Mouse (Mus musculus) ES-CJ7 (cell line): ENCODE data around the gene Bola3.

ENCODE experiments used
- DNase-seq: peaks from one replicate; pipeline ENCODE4 v3.0.0; 2011; ENCODE audit warnings: low read depth, low spot score

Gene Bola3

DNA sequence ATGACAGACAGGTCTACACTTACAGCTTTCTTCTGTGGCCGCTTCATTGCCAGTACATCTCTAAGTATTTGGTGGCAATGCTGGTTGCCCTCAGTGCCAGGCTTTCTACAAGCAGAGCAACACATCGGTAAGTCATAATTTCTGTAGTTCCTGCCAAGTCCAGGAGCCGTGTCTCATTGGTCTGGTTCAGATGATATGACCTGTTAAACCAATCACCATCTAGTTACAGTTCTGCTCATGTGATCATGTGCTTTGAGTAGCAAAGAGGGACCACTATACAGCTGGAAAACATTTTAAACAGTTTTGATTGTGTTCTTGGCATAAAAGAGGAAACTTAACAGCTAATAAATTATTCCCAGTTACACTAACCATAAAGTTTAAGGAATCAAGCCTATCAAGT is 1.0 kb upstream of the Bola3 start:
- no peak for DNase-seq

DNA sequence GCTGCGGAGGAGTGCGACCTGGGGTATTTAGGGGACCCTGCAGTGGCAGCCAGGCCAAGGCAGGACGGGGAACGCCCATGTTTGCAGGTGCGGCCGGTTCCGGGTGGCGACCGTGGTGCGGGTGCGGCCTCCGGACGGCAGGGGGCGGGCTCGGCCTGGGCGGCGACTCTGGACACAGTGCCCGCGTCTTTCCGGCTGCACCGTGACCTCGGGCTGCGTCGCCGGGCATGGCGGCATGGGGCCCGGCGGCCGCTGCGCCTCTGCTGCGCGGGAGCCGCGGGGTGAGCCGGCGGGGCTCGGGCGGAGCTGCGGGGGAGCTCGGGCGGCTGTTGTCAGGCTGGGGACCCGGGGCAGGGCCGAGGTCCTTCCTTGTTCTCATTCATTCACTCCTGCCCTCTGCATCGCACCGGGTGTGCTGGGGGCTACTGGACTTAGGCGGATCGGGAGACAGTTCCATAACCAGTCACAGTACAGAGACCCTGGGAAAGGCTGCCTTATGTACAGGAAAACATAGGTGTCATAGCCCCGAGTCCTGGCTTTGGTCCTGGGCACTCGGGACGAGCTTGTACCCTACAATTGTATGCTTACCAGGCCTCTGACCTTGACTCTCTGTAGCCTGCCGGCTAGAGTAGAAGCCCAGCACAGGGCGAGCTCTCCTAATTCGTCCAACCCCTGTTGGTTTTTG is 469 bp downstream of the Bola3 start:
- DNase-seq, result peak; percentile 81

DNA sequence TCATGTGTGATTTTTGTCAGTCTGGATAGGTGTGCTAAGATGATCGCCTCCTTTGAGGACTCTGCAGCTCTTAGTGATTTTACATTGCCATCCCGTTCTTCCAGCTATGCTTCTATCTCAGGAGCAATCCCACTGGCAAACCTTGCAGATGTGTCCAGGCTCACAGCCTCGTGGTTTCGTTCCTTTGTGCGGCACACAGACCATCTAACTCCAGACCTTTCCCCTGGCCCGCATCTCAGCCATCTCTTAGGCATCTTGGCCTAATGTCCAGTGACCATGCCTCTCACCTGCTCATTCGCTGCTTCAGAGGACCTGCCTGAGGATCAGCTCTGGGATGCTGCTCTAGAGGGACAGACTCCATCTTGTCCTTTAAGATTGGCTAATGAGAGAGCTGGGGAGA is 1.2 kb downstream of the Bola3 start:
- DNase-seq, result peak; percentile 17

GRCm38 (mm10) chr6:83350851-83351405 is 2.0 kb downstream of the Bola3 start:
- DNase-seq, result no peak

DNA sequence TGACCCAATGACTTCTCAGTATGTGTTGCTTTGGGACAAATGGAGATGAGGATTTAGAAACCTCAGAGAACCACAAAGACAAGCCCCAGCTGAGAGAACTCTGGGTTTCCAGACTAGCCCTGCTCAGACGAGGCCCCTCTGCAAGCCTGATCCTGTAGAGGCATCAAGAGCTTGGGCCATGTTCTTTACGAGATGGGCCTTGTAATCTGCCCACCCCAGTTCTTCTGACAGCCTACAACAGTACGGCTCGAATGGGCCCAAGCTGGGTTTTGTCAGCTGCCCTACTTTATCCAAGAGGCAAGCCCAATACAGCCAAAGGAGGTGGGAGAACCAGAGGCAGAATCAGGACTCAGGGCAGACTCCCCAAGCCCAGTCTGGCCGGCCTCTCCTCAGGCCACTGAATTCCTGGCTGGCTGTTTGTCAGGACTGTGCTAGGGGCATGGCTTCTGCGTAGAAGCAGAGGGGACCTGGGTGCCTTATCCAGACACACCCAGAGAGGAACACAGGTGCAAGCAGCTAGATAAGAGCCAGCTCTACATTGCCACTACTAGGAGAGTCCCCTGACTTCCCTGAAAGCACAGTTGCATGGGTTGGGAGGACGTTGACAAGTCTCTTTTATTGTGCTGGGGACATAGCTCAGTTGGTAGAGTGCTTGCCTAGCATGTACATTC is 2.7 kb downstream of the Bola3 start:
- no peak for DNase-seq

DNA sequence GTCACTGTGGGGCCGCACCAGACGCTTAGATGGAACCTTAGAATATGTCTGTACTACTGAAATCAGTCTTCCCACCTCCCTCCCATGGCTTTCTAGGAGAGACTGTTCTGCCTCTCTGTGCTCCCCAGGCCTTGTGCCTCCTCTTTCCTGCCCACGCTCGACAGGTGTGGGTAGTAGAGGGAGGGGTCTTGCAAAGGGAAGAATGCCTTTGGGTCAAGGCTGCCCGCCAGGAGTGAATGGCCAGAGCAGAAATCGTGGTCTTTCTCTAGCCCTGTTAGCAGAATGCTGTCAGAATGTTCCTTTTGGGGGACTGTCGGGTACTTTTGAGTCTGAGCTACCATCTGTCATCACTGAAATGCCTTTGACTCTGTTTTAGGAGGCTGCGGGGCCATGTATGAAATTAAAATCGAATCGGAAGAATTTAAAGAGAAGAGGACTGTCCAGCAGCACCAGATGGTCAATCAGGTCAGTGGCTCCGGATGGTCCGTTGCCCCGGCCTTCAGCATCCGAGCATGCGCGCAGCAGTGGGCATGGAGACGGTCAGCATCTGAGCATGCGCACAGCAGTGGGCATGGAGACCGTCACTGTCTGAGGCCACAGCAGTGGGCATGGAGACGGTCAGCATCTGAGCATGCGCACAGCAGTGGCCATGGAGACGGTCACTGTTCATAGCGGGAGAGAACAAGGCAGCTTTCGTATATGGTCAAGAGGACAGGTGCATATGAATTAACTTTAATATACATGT is 3.9 kb downstream of the Bola3 start:
- no peak for DNase-seq

GRCm38 (mm10) chr6:83354856-83355781 is 6.2 kb downstream of the Bola3 start:
- no peak for DNase-seq

GRCm38 (mm10) chr6:83356569-83357138 is 7.7 kb downstream of the Bola3 start:
- peak; percentile 72 for DNase-seq

- no peak for DNase-seq
Observed at GRCm38 (mm10) chr6:83357436-83357835, 8.5 kb downstream of the Bola3 start.

DNA sequence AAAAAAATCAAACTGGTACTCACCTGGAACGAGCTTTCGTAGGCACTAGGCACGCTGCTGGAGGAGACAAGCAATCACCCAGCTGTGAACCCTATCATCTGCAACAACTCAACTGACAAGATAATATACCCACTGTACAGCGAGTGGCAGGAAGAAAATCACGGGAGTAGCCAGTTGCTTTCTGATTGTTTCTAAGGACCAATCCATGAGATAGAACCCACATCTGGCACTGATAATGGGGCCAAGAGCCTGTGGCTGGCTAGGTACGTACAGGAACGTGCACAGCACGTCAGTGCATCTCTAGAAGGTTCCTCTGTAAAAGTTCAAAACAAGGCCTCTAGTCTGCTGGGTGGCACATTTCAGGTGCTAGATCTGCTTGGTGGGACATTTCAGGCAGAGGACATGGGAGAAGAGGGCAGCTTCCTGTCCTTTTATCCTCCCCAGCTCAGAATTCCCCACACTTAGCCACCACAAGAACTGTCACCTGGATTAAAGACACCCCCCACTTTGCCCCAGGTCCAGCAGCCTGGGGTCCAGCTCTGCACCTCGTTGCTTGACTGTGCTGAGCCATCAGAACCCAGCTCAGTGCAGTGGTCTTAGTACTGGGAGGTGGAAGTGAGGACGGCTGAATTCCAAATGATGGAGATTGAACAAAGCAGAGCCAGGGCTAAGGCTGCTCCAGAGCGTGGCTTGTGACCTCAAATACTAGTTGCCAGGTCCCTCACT is 12.7 kb downstream of the Bola3 start:
- no peak for DNase-seq

GRCm38 (mm10) chr6:83363075-83363474 is 14.1 kb downstream of the Bola3 start:
- DNase-seq, result no peak

GRCm38 (mm10) chr6:83370316-83370965 is 21.5 kb downstream of the Bola3 start:
- no peak for DNase-seq

DNA sequence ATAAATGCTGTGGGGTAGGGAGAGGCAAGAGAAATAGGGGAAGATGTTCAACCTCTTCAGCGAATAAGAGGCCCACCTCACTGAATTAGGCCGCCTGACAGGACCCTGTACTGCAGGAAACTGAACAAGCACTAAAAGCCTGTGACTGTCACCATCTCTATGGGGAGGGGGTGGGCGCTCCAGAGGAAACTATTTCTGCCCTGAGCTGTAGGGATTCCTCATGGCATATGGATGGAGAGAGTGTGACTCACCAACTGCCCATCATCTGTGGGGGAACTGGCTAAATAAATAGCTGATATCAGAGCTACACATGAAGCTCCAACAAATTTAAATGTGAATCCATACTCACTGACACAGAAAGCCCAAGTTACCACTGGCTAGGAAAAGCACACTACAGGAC is 22.4 kb downstream of the Bola3 start:
- DNase-seq, result no peak

GRCm38 (mm10) chr6:83373704-83374300 is 24.9 kb downstream of the Bola3 start:
- DNase-seq, result no peak

DNA sequence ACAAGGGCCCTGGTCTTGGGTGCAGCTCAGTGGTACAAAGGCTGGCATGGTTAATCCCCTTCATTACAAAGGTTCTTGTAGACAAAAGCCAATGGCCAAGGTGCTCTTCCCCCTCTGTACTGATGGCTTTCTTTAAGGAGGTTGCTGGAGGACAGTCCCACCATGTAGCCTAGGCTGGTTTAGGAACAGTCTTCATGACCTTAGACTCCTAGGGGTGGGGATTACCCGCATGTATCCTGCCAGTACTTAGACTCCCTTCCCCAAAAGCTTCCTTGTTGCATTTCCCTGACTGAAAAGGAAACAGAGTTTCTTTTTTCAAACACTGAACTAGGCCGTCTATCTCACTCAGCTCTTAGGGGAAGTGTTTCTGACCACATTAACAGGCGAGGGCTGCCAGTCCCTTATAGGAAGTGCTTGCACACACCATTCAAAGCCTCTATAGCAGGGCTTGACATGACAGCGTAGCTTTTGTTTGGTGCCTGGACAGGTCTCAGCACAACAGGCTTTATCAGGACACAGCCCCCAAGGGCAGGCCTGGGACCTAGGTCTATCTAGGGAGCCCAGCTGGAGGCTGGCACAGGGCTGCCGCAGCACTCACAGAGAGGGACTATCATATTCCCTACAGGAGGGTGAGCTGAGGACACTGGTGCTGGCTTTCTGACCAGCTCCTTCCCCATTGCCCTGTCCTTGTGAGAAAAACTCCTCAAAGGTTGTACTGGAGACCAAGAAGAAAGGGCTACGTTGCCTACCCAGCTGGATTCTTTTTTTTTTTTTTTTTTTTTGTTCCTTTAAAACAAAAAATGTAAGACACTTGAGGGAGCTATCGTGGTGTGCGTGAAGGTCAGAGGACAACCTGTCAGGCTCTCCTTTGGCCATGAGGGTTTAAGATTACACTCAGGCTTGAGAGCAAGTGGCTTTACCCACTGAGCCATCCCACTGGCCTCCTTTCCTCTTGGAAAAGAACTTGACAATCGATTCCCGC is 32.9 kb downstream of the Bola3 start:
- DNase-seq, result no peak

DNA sequence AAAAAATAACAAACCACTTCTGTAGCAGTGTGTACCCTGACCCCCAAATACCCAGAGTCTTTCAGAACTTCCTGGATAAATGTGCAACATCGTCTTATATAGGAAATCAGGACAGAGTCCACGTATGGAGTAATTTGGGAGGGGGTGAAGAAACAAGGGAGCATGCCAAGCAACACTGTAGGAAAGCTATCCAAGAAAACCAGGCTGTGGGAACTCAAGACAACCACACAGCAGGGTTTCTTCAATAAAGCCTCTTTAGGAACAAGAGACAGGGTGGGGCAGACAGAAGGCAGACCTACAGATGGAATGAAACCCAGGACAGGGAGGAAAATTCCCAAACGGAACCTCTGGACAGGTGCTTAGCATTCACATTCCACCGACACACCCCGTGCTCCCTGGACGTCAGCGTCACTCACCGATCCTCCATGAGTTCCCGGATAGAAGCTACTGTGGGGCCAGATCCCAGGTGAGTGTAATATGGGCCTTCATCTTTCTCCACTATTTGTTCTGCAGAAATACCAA is 36.7 kb downstream of the Bola3 start:
- peak; percentile 44 for DNase-seq

- no peak for DNase-seq
Observed at GRCm38 (mm10) chr6:83392166-83392780, 43.3 kb downstream of the Bola3 start.
